Mouse (Mus musculus): Measurements from ENCODE around the gene Fam219a.

DNA sequence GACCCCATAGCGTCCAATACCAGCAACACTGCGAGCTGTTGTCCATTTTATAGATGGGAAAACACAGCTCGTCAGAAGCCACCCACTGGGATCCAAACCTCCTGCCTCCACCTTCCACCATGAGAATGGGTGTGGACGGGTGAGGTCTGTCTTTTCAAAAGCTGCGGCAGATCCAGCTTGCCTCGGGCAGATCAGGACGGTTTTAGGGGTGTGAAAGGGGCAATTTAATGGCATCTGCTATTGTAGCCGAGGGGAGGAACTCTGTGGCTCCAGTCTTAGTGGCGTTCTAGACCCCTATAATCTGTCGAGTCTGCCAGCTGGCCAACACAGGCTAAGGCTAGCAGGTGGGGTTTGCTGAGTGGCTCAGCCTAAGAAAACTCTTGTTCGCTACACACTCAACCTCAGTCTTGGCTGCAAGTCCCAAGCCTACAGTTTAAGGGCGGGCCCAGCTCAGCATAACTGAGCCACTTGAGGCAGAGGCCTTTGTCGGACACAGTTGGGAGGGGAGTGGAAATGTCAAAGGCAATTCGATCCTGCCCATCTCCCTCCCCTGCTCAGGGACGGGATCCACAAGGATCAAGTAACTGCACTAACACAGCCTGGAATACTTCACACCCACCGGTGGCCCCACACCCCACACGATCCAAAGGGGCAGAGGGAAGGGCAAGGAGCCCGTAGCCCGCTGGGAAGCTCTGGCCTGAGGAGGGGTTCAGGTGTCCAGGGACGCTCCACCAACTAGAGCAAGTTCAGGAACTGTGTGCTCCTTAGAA lies 67.0 kb downstream of the Fam219a start:
- TF ChIP-seq CTCF (IDR thresholded peaks at IDR 0.05): no peak
- no peak for TF ChIP-seq POLR2A (IDR thresholded peaks at IDR 0.05; ENCODE audit: insufficient read depth, low read depth, low read length)
